Mouse (Mus musculus) embryonic facial prominence, embryonic 11.5 days (tissue): ENCODE data around the gene Tdo2. TPM values are rescaled to one million over a fixed set of nuclear protein-coding genes. Genes with fewer than 3 reads are reported as not detected.

ENCODE experiments used
- ATAC-seq: fragments of 200-750 bp; cut with Nextera tagmentation; replicated peaks from 2 replicates; pipeline ENCODE4 v1.8.0; 2017; ENCODE audit warnings: low read depth; ENCODE audit not compliant: insufficient number of reproducible peaks, low FRiP score, low TSS enrichment
- DNase-seq: peaks from one replicate; pipeline ENCODE4 v3.0.0-alpha.2; 2015; ENCODE audit warnings: low spot score
- H3K27ac ChIP-seq: fragments of 300-500 bp; sonication (generic); replicated peaks from 2 replicates; pipeline ENCODE4 v1.5.1; 2014; ENCODE audit warnings: mild to moderate bottlenecking, low read depth, low read length, control low read depth
- H3K27me3 ChIP-seq: fragments of 300-500 bp; sonication (generic); 2 replicates; pipeline ENCODE4 v1.6.1; 2014; ENCODE audit warnings: mild to moderate bottlenecking, low read length, moderate library complexity, mixed read lengths; ENCODE audit not compliant: control insufficient read depth, insufficient read depth
- H3K36me3 ChIP-seq: fragments of 300-500 bp; sonication (generic); replicated peaks from 2 replicates; pipeline ENCODE4 v1.6.1; 2014; ENCODE audit warnings: low read depth, mild to moderate bottlenecking, low read length, moderate library complexity, mixed read lengths; ENCODE audit not compliant: control insufficient read depth, insufficient read depth
- H3K4me1 ChIP-seq: fragments of 300-500 bp; sonication (generic); 2 replicates; pipeline ENCODE4 v1.6.1; 2014; ENCODE audit warnings: low read length, mixed read lengths; ENCODE audit not compliant: control insufficient read depth, insufficient read depth
- H3K4me2 ChIP-seq: fragments of 300-500 bp; sonication (generic); 2 replicates; pipeline ENCODE4 v1.6.1; 2014; ENCODE audit warnings: low read depth, mild to moderate bottlenecking, control low read depth, low read length, moderate library complexity
- H3K4me3 ChIP-seq: fragments of 300-500 bp; sonication (generic); 2 replicates; pipeline ENCODE4 v1.5.1; 2014; ENCODE audit warnings: low read depth, low read length, control low read depth
- H3K9ac ChIP-seq: fragments of 300-500 bp; sonication (generic); replicated peaks from 2 replicates; pipeline ENCODE4 v1.6.1; 2014; ENCODE audit warnings: mild to moderate bottlenecking, control low read depth, low read length
- H3K9me3 ChIP-seq: fragments of 300-500 bp; sonication (generic); replicated peaks from 2 replicates; pipeline ENCODE4 v1.6.1; 2016; ENCODE audit warnings: mild to moderate bottlenecking, low read length, inconsistent platforms, mixed read lengths; ENCODE audit not compliant: control insufficient read depth
- WGBS: fragments of 180-500 bp; shearing (Covaris S2); extraction: QIAGEN DNeasy Blood & Tissue Kit; methylation state at CpG from one replicate; pipeline ENCODE4 v1.1.7; 2014; 5-methylcytosine and 5-hydroxymethylcytosine counted together
- polyA plus RNA-seq: library from polyadenylated mRNA; unstranded; fragments of >200 nt; fragmentation: Nextera tagmentation; extraction: Ambion mirVana; gene quantifications from 2 replicates; pipeline ENCODE4 v1.2.1, GENCODE M21; 2014

The Tdo2 gene
- polyA plus RNA-seq, 1 experiment from 2014 or later, result 0.15 TPM

DNA sequence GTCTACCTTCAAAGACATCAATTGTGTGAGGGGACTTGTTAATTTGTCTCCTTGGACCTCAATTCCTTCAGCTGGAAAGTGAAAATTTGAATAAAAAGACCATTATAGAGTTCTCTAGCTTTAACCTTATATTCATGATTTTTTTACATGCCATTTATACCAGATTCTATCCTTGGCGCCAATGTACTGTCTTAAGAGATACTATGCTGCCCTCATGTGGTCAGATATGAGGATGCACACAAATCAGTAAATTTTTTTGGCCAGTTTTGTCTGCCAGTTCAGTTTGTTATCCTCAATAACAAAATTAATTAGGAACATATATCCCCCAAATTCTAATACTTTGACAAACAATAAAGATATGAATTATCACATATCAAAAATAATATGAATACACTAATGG is 51.1 kb downstream of the Tdo2 start:
- H3K9me3 ChIP-seq, result no peaks in the 10 kb centered on the region
- no peak for ATAC-seq

DNA sequence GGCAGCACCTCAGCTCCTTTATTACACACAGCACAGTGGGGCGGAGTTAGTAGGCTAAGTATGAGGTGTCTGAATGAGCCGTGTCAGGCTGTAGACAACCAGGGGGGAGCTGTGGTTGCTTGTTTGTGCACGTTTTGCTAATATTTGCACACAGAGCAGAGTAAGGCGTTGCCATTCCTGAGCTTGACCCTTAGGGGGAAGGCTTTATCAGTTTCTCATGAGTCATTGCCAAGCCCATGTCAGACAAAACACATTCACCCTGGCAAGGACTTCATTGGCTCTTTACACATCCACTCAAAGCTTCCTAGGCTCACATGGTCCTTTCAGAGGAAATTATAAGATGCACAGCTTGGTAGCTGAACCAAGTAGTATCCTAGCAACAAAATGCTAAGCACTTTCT is 53.1 kb downstream of the Tdo2 start:
- ATAC-seq (no peak), DNase-seq (peak; percentile 14)
- H3K27ac ChIP-seq, result no peak overlapping the region
- no peak overlapping the region for H3K9ac ChIP-seq
- WGBS, result 74% methylated on average over 4 of the region's 4 CpGs
- no peak overlapping the region for H3K4me2 ChIP-seq
- no peaks in the 10 kb centered on the region for H3K36me3 ChIP-seq
- no peaks in the 10 kb centered on the region for H3K27me3 ChIP-seq
- H3K4me3 ChIP-seq, result no peak overlapping the region
- H3K4me1 ChIP-seq, result no peaks in the 10 kb centered on the region
- H3K9me3 ChIP-seq, result no peaks in the 10 kb centered on the region

More for the DNA sequence above, 51.1 kb downstream of the Tdo2 start:
- no peak overlapping the region for H3K27ac ChIP-seq
- WGBS, result 0% methylated on average over 1 of the region's 1 CpGs
- no peak overlapping the region for H3K4me3 ChIP-seq
- H3K4me1 ChIP-seq, result no peaks in the 10 kb centered on the region
- H3K4me2 ChIP-seq, result no peak overlapping the region
- H3K9ac ChIP-seq, result no peak overlapping the region
- DNase-seq, result peak; percentile 84
- no peaks in the 10 kb centered on the region for H3K27me3 ChIP-seq
- H3K36me3 ChIP-seq, result no peaks in the 10 kb centered on the region

DNA sequence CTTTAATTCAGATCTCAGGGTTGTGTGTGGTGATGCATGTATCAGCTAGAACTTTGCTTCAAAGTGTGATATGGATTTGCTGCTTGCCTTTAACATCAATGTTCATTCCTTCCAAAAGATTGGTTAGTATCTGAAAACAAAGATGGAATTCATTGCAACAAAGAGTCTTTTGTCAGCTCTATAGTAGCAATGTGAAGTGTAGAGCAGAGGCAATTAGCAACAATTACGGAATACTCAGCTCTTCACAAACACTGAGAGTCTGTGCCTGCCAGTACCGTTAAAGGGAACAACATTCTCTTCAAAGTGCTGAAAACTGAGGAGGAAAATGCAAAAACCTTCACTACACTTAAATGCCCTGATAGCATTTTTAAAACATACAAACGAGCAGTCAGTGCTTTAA is 56.3 kb downstream of the Tdo2 start:
- Histone ChIP-seq H3K9me3 (no peaks in the 10 kb centered on the region), H3K27ac (no peak overlapping the region), H3K4me2 (no peak overlapping the region), H3K4me3 (no peak overlapping the region), H3K4me1 (no peaks in the 10 kb centered on the region), H3K9ac (no peak overlapping the region), H3K27me3 (no peaks in the 10 kb centered on the region), H3K36me3 (no peaks in the 10 kb centered on the region)
- 30% methylated on average over 3 of the region's 3 CpGs for WGBS
- DNase-seq (no peak), ATAC-seq (no peak)

DNA sequence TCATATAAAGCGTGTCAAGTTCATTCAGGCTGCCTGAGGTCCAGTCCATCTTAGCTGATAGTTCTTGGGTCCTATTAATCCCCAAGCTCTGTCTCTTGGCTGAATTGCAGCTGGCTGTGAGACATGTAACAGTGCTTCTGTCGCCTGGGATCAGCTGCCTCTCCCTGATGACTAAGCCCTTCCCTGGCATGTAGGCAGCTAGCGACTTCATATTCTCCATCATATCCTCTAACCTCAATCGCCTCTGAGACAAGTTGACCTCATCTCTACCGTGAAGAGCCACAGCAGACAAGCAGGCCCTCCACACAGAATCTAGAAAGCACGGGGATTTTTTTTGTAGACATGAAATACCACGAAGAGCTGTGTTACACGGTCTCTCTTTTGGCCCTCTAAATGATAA is 57.8 kb downstream of the Tdo2 start:
- H3K9ac ChIP-seq, result no peak overlapping the region
- no peaks in the 10 kb centered on the region for H3K27me3 ChIP-seq
- H3K27ac ChIP-seq, result no peak overlapping the region
- no peak for DNase-seq
- H3K36me3 ChIP-seq, result no peaks in the 10 kb centered on the region
- ATAC-seq, result no peak
- H3K4me2 ChIP-seq, result no peak overlapping the region
- H3K4me3 ChIP-seq, result no peak overlapping the region
- WGBS, result 82% methylated on average over 8 of the region's 8 CpGs
- H3K9me3 ChIP-seq, result no peaks in the 10 kb centered on the region
- no peaks in the 10 kb centered on the region for H3K4me1 ChIP-seq

DNA sequence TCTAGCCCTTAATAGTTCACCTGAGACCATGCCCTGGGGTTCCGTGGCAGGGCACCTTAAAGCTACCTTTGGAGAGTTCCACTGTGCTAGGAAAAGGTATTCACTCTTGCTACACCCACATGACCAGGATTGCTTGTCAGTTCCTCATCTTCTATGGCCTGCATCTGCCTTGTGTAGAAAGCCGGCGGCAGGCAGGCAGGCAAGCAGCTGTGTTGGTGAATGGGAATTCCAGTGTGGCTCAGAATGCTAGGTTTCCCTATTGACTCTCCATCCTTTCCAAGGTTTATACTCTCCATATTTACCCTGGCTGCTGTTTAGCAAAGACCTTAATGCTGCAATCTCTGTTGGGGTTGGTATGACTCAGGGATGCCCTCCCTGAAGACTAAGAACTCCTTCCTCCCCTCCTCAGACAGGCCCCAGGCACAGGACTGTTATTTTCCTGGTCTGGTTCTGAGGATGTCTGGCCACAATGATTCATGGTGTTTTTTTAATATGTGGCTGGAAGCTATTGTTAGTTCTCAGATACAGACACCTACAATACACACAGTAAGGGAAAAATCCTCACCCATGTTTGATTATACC is 58.6 kb downstream of the Tdo2 start:
- Histone ChIP-seq H3K27ac (no peak overlapping the region), H3K4me3 (no peak overlapping the region), H3K4me1 (no peaks in the 10 kb centered on the region), H3K4me2 (no peak overlapping the region), H3K27me3 (no peaks in the 10 kb centered on the region), H3K9ac (no peak overlapping the region), H3K9me3 (no peaks in the 10 kb centered on the region), H3K36me3 (no peaks in the 10 kb centered on the region)
- 90% methylated on average over 3 of the region's 3 CpGs for WGBS
- no peak for ATAC-seq
- no peak for DNase-seq

DNA sequence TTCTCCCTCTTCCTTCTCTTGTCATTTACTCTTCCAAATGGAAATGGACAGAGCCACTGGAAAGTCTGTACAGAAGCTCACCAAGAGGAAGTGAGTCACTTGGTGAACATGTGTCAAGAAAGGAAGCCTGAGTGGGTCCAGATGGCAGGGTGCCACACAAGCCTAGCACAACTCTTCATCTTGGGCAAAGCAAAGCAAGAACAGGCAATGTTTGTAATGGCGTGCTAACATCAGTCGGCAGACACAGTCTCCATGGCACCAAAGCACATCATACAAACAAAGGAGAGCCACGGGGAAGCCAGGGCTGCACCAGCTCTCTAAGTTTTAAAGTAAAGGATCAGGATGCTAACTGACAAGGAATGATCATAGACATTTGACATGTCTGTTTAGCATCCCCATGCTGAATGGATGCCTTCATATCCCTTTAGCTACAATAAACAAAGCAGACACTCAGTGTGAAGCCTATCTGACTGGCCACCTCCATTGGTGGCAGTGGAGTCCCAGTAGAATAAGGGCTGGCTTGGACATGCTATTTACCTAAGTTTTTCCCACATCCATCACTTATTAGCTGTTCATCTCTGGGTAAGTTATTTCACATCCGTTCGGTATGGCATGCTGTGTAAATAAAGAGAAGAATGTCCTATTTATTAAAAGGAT is 59.8 kb downstream of the Tdo2 start:
- WGBS, result 81% methylated on average over 5 of the region's 5 CpGs
- ATAC-seq, result no peak
- H3K27me3 ChIP-seq, result no peaks in the 10 kb centered on the region

DNA sequence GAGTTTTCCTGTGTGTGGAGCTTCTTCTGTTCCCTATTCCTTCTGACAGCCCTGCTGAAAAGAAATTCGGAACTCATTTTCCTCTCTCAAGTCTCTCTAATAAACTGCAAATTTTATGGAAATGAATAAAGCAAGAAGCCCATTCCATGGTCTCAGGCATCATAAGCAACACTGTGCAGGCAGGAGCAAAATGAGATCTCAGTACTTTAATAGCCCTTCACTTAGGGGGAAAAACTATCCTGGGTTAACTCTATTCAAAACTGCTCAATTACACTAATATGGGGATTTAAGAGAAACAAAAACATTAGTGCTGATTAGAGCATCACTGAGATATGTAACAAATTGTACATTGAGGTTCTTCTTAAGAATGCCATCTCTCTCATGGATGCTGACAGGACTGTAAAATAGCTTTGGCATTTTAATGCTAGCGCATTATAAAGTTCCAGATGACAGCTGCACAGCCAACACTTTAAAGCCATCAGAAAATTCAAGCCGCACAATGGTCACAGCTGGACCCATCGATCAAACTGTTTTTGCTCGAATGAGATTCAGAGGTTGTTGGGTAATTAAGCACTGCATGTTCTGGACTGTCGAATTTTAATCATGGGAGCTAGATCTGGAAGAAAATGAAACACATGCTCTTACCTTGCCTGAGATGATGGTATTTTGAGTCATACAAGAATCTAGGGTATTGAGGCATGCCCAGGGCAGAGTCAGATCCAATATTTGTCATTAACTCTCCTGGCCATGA is 65.5 kb downstream of the Tdo2 start:
- WGBS, result 66% methylated on average over 6 of the region's 6 CpGs
- Histone ChIP-seq H3K27ac (no peak overlapping the region), H3K36me3 (no peaks in the 10 kb centered on the region), H3K27me3 (no peaks in the 10 kb centered on the region), H3K4me2 (no peak overlapping the region), H3K4me1 (no peaks in the 10 kb centered on the region), H3K9ac (no peak overlapping the region), H3K4me3 (no peak overlapping the region), H3K9me3 (no peaks in the 10 kb centered on the region)
- ATAC-seq (no peak), DNase-seq (no peak)

More for the DNA sequence above, 59.8 kb downstream of the Tdo2 start:
- DNase-seq, result no peak
- no peaks in the 10 kb centered on the region for H3K36me3 ChIP-seq
- H3K27ac ChIP-seq, result no peak overlapping the region
- no peaks in the 10 kb centered on the region for H3K4me1 ChIP-seq
- no peak overlapping the region for H3K9ac ChIP-seq
- no peak overlapping the region for H3K4me3 ChIP-seq
- H3K9me3 ChIP-seq, result no peaks in the 10 kb centered on the region
- H3K4me2 ChIP-seq, result no peak overlapping the region
